Mouse (Mus musculus): ENCODE measurements around the gene Tagln2. TPM values are rescaled to one million over a fixed set of nuclear protein-coding genes. Genes with fewer than 3 reads are reported as not detected.

The Tagln2 gene
- 12.9 and 13.0 TPM in 2 replicates for polyA plus RNA-seq (2012; rRNA removed)

DNA sequence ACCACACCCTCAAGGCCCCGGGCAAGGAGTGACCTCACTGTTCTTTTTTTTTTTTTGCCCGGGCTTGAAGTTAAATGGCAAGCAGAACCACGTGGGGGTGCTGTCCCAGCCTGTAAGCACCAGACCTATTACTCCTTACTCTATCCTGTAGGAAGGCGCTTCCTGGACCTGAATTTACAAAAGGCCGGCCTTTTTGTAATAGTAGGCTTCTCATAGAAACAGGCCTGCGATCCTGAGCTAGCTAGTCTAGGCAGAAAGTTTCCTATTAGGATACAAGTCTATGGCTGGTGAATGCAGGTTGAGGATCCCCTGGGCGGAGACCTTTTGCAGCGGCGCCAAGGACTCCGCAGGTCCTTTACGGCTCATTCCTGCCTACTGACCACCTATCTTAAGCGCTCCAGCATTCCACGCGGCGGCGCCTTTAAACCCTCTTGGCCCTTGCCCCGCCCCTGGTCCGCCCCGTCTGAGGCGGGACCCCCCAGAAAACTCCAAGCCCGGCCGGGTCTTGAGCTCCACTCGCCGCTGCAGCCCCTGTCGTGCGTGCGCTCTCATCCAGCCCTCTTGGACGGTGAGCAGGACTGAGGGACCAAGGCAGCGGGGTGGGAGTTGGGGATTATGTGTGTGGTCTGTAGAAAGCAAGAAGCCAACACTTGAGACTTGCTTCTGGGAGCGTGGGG, at the start of gene Tagln2:
Gene Tagln2, plus strand, starts transcription at position 283 of the 677 bp plus-strand sequence.
- TF ChIP-seq CTCF (IDR thresholded peaks at IDR 0.05; ENCODE audit: borderline replicate concordance, insufficient read depth, low read depth, low read length) (no peak), POLR2A (IDR thresholded peaks at IDR 0.05; ENCODE audit: borderline replicate concordance, insufficient read depth, low read length) (no peak)
- no peak for DNase-seq
- Histone ChIP-seq H3K27me3 (ENCODE audit: control insufficient read depth, insufficient read depth, low read length) (peaks cover 1% of the 10 kb centered on the region; the same call in 1 of the 2 replicates), H3K4me1 (ENCODE audit: control insufficient read depth, insufficient read depth, low read length) (no peaks in the 10 kb centered on the region), H3K4me3 (replicated peaks; ENCODE audit: insufficient read depth, low read depth, low read length) (peak within 1 kb of the TSS; percentile 29), H3K27ac (ENCODE audit: insufficient read depth, low read length) (no peak within 1 kb of the TSS)
- 7% methylated on average over 30 of the region's 30 CpGs for WGBS

DNA sequence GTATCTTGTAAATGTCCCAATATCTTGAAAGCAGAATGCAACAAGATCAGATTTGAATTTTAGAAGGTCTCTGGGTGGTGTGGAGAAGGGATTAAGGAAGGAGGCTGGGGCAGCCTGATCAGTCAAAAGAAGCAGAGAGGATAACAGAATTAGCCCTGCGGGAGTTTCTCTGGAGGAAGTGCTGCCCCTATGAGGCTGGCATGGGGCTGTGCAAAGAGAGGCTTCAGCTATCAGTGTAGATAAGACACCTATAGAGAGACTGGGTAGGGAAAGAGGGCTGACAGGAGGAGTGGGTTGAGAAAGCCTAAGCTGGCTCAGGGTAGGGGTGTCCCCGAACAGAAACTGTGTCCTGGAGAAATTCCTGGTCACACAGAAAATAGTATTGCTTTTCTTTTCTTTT, 49.6 kb upstream of the Tagln2 start:
- H3K4me1 ChIP-seq (ENCODE audit: control insufficient read depth, insufficient read depth, low read length): no peaks in the 10 kb centered on the region
- no peak overlapping the region for H3K4me3 ChIP-seq (replicated peaks; ENCODE audit: insufficient read depth, low read depth, low read length)
- TF ChIP-seq POLR2A (IDR thresholded peaks at IDR 0.05; ENCODE audit: borderline replicate concordance, insufficient read depth, low read length): no peak
- TF ChIP-seq CTCF (IDR thresholded peaks at IDR 0.05; ENCODE audit: borderline replicate concordance, insufficient read depth, low read depth, low read length): no peak
- no peaks in the 10 kb centered on the region for H3K27me3 ChIP-seq (ENCODE audit: control insufficient read depth, insufficient read depth, low read length)
- no peak overlapping the region for H3K27ac ChIP-seq (ENCODE audit: insufficient read depth, low read length)
- DNase-seq: no peak
- 37% methylated on average over 2 of the region's 2 CpGs for WGBS

DNA sequence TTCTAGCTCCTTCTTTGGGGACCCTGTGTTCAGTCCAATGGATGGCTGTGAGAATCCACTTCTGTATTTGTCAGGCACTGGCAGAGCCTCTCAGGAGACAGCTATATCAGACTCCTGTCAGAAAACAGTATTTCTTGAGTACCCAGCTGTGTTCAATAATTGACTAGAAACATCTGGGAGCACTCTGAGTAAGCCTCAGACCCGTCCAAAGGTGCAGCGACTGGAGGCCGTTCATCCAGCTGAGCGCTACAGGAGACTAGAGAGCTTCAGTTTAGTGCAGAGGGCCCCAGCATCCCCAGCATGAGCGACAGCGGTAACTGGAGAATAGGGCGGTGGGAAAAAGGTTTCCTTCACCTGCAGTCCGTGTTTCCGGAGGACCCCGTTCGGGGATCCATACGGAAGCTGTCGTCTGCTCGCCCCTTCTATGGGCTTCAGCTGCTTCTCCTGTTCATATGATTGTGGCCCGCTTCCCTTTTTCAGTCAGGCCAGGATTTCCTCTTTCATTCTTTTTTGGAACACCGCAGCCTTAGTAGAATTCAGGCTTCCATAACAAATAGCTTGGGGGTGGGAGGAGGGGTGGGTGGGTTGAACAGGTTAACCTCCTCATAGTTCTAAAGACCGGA, 48.9 kb upstream of the Tagln2 start:
- H3K4me3 ChIP-seq (replicated peaks; ENCODE audit: insufficient read depth, low read depth, low read length): no peak overlapping the region
- H3K4me1 ChIP-seq (ENCODE audit: control insufficient read depth, insufficient read depth, low read length): no peaks in the 10 kb centered on the region
- no peak overlapping the region for H3K27ac ChIP-seq (ENCODE audit: insufficient read depth, low read length)
- 47% methylated on average over 17 of the region's 17 CpGs for WGBS
- no peaks in the 10 kb centered on the region for H3K27me3 ChIP-seq (ENCODE audit: control insufficient read depth, insufficient read depth, low read length)
- TF ChIP-seq CTCF (IDR thresholded peaks at IDR 0.05; ENCODE audit: borderline replicate concordance, insufficient read depth, low read depth, low read length): no peak
- no peak for TF ChIP-seq POLR2A (IDR thresholded peaks at IDR 0.05; ENCODE audit: borderline replicate concordance, insufficient read depth, low read length)
- no peak for DNase-seq

DNA sequence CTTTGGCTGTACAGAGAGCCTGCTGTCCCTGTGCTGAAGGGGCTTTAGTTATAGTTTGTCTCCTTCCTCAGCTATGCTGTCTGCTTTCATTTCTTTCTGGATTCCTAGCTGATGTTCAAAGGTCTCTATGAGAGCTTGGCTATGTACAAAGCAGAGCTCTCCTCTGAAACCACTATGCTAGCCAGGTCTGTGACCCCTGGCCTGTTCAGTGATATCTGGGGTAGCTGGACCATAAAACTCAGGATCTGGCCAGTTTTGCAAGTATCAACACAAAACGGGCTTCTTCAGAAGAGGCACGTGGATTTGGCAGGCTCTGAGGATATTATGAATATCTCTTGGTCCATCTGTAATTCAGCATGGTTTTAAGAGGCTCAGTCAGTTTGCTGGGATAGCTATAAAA, 46.9 kb upstream of the Tagln2 start:
- no peak overlapping the region for H3K4me3 ChIP-seq (replicated peaks; ENCODE audit: insufficient read depth, low read depth, low read length)
- H3K27me3 ChIP-seq (ENCODE audit: control insufficient read depth, insufficient read depth, low read length): no peaks in the 10 kb centered on the region
- no peak for DNase-seq
- no peaks in the 10 kb centered on the region for H3K4me1 ChIP-seq (ENCODE audit: control insufficient read depth, insufficient read depth, low read length)
- 68% methylated on average over 2 of the region's 2 CpGs for WGBS
- no peak overlapping the region for H3K27ac ChIP-seq (ENCODE audit: insufficient read depth, low read length)
- TF ChIP-seq CTCF (IDR thresholded peaks at IDR 0.05; ENCODE audit: borderline replicate concordance, insufficient read depth, low read depth, low read length) (no peak), POLR2A (IDR thresholded peaks at IDR 0.05; ENCODE audit: borderline replicate concordance, insufficient read depth, low read length) (no peak)

DNA sequence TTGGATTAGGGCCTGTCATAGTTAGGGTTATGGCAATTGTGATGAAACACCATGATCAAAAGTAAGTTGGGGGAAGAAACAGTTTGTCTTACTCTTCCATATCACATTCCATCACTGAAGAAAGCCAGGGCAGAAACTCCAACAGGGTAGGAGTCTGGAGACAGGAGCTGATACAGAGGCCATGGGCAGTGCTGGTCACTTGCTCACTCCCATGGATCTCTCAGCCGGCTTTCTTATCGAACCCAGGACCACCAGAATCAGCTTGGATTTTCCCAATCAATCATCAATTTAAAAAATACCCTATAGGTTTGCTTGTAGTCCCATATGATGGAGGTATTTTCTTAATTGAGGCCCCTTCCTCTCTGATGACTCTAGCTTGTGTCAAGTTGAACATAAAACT, 46.0 kb upstream of the Tagln2 start:
- no peak overlapping the region for H3K27ac ChIP-seq (ENCODE audit: insufficient read depth, low read length)
- no peak overlapping the region for H3K4me3 ChIP-seq (replicated peaks; ENCODE audit: insufficient read depth, low read depth, low read length)
- no peaks in the 10 kb centered on the region for H3K27me3 ChIP-seq (ENCODE audit: control insufficient read depth, insufficient read depth, low read length)
- TF ChIP-seq CTCF (IDR thresholded peaks at IDR 0.05; ENCODE audit: borderline replicate concordance, insufficient read depth, low read depth, low read length) (no peak), POLR2A (IDR thresholded peaks at IDR 0.05; ENCODE audit: borderline replicate concordance, insufficient read depth, low read length) (no peak)
- whole genome bisulfite sequencing: 89% methylated on average over 2 of the region's 2 CpGs
- H3K4me1 ChIP-seq (ENCODE audit: control insufficient read depth, insufficient read depth, low read length): no peaks in the 10 kb centered on the region
- no peak for DNase-seq

DNA sequence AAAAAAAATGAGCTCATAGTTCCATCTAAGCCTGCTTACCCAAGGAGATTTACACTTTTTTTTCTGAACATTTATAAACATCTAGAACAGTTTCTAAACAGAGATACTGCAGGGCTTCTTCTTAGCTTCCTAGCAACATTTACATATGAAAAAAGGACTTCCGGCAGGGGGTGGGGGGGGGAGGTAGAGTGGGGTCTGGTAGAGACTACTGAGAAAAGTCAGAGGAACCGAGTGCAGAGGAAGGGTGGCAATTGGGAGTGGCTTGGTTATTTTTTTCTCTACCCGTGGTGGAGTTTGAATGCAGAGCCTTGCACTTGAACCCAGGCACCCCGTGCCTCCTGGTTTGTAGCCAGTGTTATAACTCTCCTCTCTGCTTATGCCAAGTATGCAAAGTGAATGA, 44.4 kb upstream of the Tagln2 start:
- TF ChIP-seq CTCF (IDR thresholded peaks at IDR 0.05; ENCODE audit: borderline replicate concordance, insufficient read depth, low read depth, low read length): no peak
- no peak for TF ChIP-seq POLR2A (IDR thresholded peaks at IDR 0.05; ENCODE audit: borderline replicate concordance, insufficient read depth, low read length)
- Histone ChIP-seq H3K4me3 (replicated peaks; ENCODE audit: insufficient read depth, low read depth, low read length) (no peak overlapping the region), H3K4me1 (ENCODE audit: control insufficient read depth, insufficient read depth, low read length) (no peaks in the 10 kb centered on the region), H3K27ac (ENCODE audit: insufficient read depth, low read length) (no peak overlapping the region), H3K27me3 (ENCODE audit: control insufficient read depth, insufficient read depth, low read length) (no peaks in the 10 kb centered on the region)
- no peak for DNase-seq
- 10% methylated on average over 4 of the region's 4 CpGs for WGBS

DNA sequence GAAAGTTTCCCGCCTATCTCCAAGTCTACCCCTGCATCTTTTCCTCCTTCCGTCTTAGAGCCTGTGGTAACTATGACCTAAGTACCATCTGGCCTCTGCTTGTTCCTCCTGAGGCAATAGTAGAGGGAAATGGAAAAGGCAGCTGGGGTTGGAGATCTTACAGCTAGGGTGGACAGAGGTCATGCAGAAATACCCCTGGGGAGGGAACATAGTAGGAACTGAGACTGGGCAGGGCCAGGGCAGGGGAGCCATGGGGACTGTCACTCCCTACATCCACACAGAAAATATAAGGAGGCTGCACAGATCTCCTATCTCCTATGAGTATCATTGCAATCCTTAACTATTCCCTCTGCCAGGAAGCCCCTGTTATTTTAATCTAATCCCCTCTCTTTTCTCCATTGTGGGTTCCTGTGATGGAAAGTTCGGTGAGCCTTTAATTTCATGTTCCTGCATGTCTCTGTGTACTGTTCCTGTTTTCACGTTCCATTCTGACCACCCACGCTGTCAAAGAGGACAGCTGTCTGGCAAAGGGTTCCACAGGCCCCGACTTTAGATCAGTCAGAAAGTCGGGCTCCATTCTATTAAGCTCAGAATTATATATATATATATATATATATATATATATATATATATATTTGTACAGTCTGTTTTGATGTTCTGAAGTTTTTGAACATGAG, 43.7 kb upstream of the Tagln2 start:
- Histone ChIP-seq H3K27me3 (ENCODE audit: control insufficient read depth, insufficient read depth, low read length) (no peaks in the 10 kb centered on the region), H3K4me3 (replicated peaks; ENCODE audit: insufficient read depth, low read depth, low read length) (no peak overlapping the region), H3K27ac (ENCODE audit: insufficient read depth, low read length) (no peak overlapping the region), H3K4me1 (ENCODE audit: control insufficient read depth, insufficient read depth, low read length) (no peaks in the 10 kb centered on the region)
- 43% methylated on average over 7 of the region's 7 CpGs for whole genome bisulfite sequencing
- TF ChIP-seq CTCF (IDR thresholded peaks at IDR 0.05; ENCODE audit: borderline replicate concordance, insufficient read depth, low read depth, low read length): no peak
- TF ChIP-seq POLR2A (IDR thresholded peaks at IDR 0.05; ENCODE audit: borderline replicate concordance, insufficient read depth, low read length): no peak
- no peak for DNase-seq

Measured in cerebellum, adult 2 months (tissue).